Mouse (Mus musculus) liver, embryonic 16.5 days (tissue): ENCODE measurements around the gene Best1. TPM values are rescaled to one million over a fixed set of nuclear protein-coding genes. Genes with fewer than 3 reads are reported as not detected.
"Not testable (repeated sequence)": the region's sequence is repeated elsewhere in the genome, so short reads cannot be mapped to it uniquely, and the experiment has no call there.

Source experiments
- ATAC-seq: fragments of 200-750 bp; cut with Nextera tagmentation; 2 replicates; pipeline ENCODE4 v1.8.0; 2017; ENCODE audit warnings: low read depth, mild to moderate bottlenecking, moderate number of reproducible peaks, moderate library complexity
- H3K27ac ChIP-seq: fragments of 300-500 bp; sonication (generic); 2 replicates; pipeline ENCODE4 v1.5.1; 2014; ENCODE audit warnings: mild to moderate bottlenecking, low read length
- H3K27me3 ChIP-seq: fragments of 300-500 bp; sonication (generic); 2 replicates; pipeline ENCODE4 v1.6.1; 2014; ENCODE audit warnings: low read depth, low read length, mixed read lengths; ENCODE audit not compliant: control insufficient read depth, insufficient read depth
- H3K36me3 ChIP-seq: fragments of 300-500 bp; sonication (generic); 2 replicates; pipeline ENCODE4 v1.6.1; 2014; ENCODE audit warnings: mild to moderate bottlenecking; ENCODE audit not compliant: control insufficient read depth, insufficient read depth
- H3K4me1 ChIP-seq: fragments of 300-500 bp; sonication (generic); 2 replicates; pipeline ENCODE4 v1.6.1; 2014; ENCODE audit warnings: low read depth, low read length, mixed read lengths; ENCODE audit not compliant: control insufficient read depth
- H3K4me2 ChIP-seq: fragments of 300-500 bp; sonication (generic); 2 replicates; pipeline ENCODE4 v1.6.1; 2014; ENCODE audit warnings: low read depth, low read length, mixed read lengths
- H3K4me3 ChIP-seq: fragments of 300-500 bp; sonication (generic); 2 replicates; pipeline ENCODE4 v1.5.1; 2014; ENCODE audit warnings: low read depth, mild to moderate bottlenecking, low read length
- H3K9ac ChIP-seq: fragments of 300-500 bp; sonication (generic); 2 replicates; pipeline ENCODE4 v1.6.1; 2014; ENCODE audit warnings: low read depth, low read length
- H3K9me3 ChIP-seq: fragments of 300-500 bp; sonication (generic); replicated peaks from 2 replicates; pipeline ENCODE4 v1.6.1; 2016; ENCODE audit warnings: low read length; ENCODE audit not compliant: control insufficient read depth
- WGBS: fragments of 180-500 bp; shearing (Covaris S2); extraction: QIAGEN DNeasy Blood & Tissue Kit; methylation state at CpG from one replicate; pipeline ENCODE4 v1.1.7; 2014; ENCODE audit not compliant: insufficient replicate concordance; 5-methylcytosine and 5-hydroxymethylcytosine counted together
- polyA plus RNA-seq: library from polyadenylated mRNA; unstranded; fragments of >200 nt; fragmentation: Nextera tagmentation; extraction: Ambion mirVana; gene quantifications from 2 replicates; pipeline ENCODE4 v1.2.1, GENCODE M21; 2015

Best1 gene
- polyA plus RNA-seq, 1 experiment from 2014 or later = 0.13 TPM

- Histone ChIP-seq H3K27ac (peak overlapping the region; percentile 97), H3K4me3 (peak overlapping the region; percentile 79), H3K36me3 (peaks cover 30% of the 10 kb centered on the region), H3K9me3 (no peaks in the 10 kb centered on the region), H3K4me2 (peak overlapping the region; percentile 87), H3K4me1 (peaks cover 57% of the 10 kb centered on the region), H3K27me3 (no peaks in the 10 kb centered on the region), H3K9ac (peak overlapping the region; percentile 89)
- peak; percentile 91 for ATAC-seq
- 1% methylated on average over 59 of the region's 59 CpGs for WGBS
Observed at GRCm38 (mm10) chr19:9982151-9982851, 19.1 kb downstream of the Best1 start.

DNA sequence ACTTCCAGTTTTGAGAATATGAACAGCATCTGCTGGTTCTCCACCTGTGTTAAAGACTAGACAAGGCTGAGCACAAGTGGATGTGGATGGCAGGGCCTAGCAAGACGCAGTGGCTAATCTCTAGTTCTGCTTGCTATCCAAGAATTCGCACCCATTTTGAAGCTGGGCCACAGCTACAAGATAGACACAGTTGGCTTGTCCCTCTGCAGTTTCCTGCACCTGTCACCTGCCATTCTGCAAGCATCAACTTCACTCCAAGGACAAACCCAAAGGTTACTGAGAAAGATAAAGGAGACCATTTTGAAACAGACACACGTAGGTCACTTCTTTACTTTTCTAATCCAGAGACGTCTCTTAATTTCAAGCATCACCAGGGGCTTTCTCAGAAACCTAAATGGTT is 19.8 kb downstream of the Best1 start:
- H3K36me3 ChIP-seq = peaks cover 30% of the 10 kb centered on the region
- no peaks in the 10 kb centered on the region for H3K9me3 ChIP-seq
- peak overlapping the region; percentile 76 for H3K9ac ChIP-seq
- ATAC-seq = no peak
- H3K4me3 ChIP-seq = peak overlapping the region; percentile 79
- H3K4me2 ChIP-seq = peak overlapping the region; percentile 81
- no peaks in the 10 kb centered on the region for H3K27me3 ChIP-seq
- peaks cover 52% of the 10 kb centered on the region for H3K4me1 ChIP-seq
- WGBS = 52% methylated on average over 4 of the region's 4 CpGs
- peak overlapping the region; percentile 93 for H3K27ac ChIP-seq

DNA sequence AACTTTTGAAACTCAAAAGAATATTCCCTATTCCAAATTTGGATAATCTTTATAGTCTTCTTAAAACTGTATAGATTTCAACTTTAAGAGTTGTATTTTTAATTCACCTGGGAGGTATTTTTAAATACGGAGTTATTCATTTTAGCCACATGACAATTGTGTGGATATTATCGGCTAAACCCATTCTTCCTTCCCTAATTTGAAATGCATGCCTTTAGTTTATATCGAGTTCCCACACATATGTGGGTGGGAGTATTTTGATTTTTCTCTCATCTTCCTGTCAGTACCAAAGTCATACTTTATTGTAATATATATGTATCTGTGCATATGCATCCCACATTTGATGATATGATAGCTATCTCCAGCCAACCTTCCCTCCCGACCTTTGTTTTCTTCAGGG is 21.2 kb downstream of the Best1 start, which contains the start of gene Fth1:
Gene Fth1, plus strand, starts transcription at position 341 of the 400 bp plus-strand sequence.
- WGBS = 64% methylated on average over 4 of the region's 4 CpGs
- H3K9me3 ChIP-seq = no peaks in the 10 kb centered on the region
- H3K27ac ChIP-seq = peak within 1 kb of the TSS; percentile 94
- H3K4me3 ChIP-seq = no peak within 1 kb of the TSS
- no peaks in the 10 kb centered on the region for H3K27me3 ChIP-seq
- ATAC-seq = no peak
- H3K36me3 ChIP-seq = peaks cover 18% of the 10 kb centered on the region
- H3K4me1 ChIP-seq = peaks cover 51% of the 10 kb centered on the region
- peak within 1 kb of the TSS; percentile 81 for H3K4me2 ChIP-seq
- peak within 1 kb of the TSS; percentile 76 for H3K9ac ChIP-seq

DNA sequence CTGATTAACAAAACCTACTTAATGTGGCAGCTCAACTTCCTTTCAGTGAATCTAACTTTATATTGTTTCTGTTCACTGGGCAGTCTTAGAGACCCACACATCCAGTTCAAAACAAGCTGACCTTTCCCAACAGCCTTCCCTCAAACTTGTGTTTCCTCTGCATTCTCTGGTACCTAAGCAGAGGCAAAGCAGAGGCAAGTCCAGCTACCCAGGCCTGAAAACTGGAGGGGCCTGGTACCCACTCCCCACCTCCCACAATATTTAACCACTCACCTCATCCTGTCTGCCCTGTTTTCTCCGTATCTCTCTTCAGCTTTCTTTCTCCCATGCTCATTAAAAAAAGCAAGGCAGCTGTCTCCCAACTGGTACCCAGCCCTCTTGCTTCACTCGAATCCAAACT is 22.3 kb downstream of the Best1 start:
- Histone ChIP-seq H3K4me2 (peak overlapping the region; percentile 52), H3K9me3 (no peaks in the 10 kb centered on the region), H3K4me3 (no peak overlapping the region), H3K27me3 (no peaks in the 10 kb centered on the region), H3K4me1 (peaks cover 43% of the 10 kb centered on the region), H3K36me3 (peaks cover 7% of the 10 kb centered on the region), H3K27ac (peak overlapping the region; percentile 94), H3K9ac (peak overlapping the region; percentile 50)
- no peak for ATAC-seq
- 66% methylated on average over 2 of the region's 2 CpGs for WGBS

DNA sequence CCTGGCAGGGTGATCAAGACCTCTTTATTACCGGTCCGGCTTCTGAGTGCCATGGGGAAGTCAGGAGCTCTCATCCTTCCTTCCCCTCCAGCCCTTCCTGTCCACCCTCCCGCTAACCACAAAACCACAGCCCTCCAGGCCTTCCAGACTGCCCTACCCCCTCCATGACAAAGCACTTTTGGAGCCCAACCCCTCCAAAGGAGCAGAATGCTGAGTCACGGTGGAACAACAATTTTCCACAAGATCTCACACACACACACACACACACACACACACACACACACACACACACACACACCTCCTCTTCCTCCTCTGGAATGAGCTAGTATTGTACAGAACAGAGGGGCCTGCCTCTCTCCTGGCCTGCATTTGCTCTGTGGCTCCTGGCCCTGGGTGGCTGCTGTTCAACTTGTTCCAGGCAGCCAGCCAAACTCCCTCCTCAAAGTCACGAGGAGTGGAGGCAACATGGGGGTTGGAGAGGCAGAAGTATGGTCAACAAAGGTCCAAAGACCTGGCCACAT is 22.9 kb downstream of the Best1 start:
- Histone ChIP-seq H3K27ac (peak overlapping the region; percentile 94), H3K4me3 (peak overlapping the region; percentile 6; the same call in 1 of the 2 replicates), H3K36me3 (peaks cover under 1% of the 10 kb centered on the region), H3K4me1 (peaks cover 40% of the 10 kb centered on the region), H3K4me2 (peak overlapping the region; percentile 52), H3K9ac (peak overlapping the region; percentile 50), H3K9me3 (no peaks in the 10 kb centered on the region), H3K27me3 (no peaks in the 10 kb centered on the region)
- peak; percentile 39 for ATAC-seq
- WGBS = 9% methylated on average over 5 of the region's 5 CpGs

GRCm38 (mm10) chr19:9977085-9977484 is 24.3 kb downstream of the Best1 start:
- ATAC-seq = no peak
- Histone ChIP-seq H3K4me1 (peaks cover 40% of the 10 kb centered on the region), H3K27ac (no peak overlapping the region), H3K4me3 (no peak overlapping the region), H3K27me3 (no peaks in the 10 kb centered on the region), H3K9ac (no peak overlapping the region), H3K4me2 (no peak overlapping the region), H3K9me3 (no peaks in the 10 kb centered on the region), H3K36me3 (no peaks in the 10 kb centered on the region)
- WGBS = 78% methylated on average over 10 of the region's 10 CpGs

DNA sequence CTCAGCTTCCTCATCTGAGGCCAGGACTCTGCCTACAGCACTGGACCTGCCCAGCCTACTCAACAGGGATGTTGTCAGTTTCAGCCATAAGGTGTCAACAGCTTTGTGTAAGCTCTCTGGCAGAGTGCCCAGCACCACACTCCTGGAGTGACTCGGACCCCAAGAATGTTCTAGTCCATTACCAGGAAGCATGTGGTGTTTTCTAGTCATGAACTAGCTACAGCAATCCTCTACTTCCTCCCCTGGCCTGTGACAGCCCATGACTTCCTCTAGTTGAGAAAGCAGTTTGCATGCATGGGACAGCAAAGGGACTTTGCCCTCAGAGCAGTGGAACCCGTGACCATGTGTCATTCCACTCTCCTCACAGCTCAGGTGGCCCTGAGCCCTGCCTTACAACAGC is 26.6 kb downstream of the Best1 start:
- H3K36me3 ChIP-seq, H3K9me3 ChIP-seq, H3K4me3 ChIP-seq, H3K4me2 ChIP-seq, H3K27me3 ChIP-seq, H3K9ac ChIP-seq: not testable (repeated sequence)
- 18% methylated on average over 2 of the region's 2 CpGs for WGBS
- H3K4me1 ChIP-seq = peaks cover 24% of the 10 kb centered on the region
- peak overlapping the region; percentile 61 for H3K27ac ChIP-seq
- peak; percentile 45 for ATAC-seq

DNA sequence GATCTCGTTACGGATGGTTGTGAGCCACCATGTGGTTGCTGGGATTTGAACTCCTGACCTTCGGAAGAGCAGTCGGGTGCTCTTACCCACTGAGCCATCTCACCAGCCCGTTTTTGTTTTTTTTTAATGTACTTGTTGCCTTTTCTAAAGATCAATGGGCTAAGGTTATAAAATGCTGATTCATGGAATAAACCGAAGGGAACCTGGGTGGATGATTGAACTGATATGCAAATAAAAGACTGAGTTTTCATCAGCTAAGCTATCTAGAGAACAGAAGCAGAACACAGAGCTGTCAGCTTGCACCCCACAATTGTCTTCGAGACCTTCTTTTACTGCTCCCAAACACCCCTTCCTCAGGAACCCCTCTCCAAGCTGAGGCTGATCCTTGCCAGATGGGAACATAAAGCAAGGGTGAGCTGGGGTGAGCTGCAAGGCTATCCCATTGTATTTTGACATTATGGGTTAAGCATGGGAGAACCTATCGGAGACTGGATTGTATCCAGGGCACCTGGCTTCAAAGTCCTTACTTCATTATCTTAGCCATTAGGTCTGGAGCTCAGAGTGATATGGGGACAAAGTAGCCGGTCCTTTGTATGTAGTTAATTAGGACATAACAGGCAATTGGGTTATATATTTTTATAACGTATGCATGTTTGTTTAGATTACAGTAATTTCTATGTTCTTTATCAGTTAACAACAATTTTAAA is 33.2 kb downstream of the Best1 start:
- ATAC-seq = no peak
- no peak overlapping the region for H3K9ac ChIP-seq
- H3K27ac ChIP-seq = no peak overlapping the region
- no peak overlapping the region for H3K4me3 ChIP-seq
- H3K4me2 ChIP-seq = no peak overlapping the region
- peaks cover 7% of the 10 kb centered on the region for H3K4me1 ChIP-seq
- H3K27me3 ChIP-seq = no peaks in the 10 kb centered on the region
- 64% methylated on average over 8 of the region's 10 CpGs for WGBS
- H3K36me3 ChIP-seq = no peaks in the 10 kb centered on the region
- no peaks in the 10 kb centered on the region for H3K9me3 ChIP-seq
